Mouse (Mus musculus) cerebellum, adult 2 months (tissue): Measurements from ENCODE around the gene Evi5l. TPM values are rescaled to one million over a fixed set of nuclear protein-coding genes. Genes with fewer than 3 reads are reported as not detected.

ENCODE experiments used
- DNase-seq, 2 experiments: peaks; one replicate each; pipeline ENCODE4 v3.0.0; 2021
- H3K27ac ChIP-seq: fragments of 200-500 bp; 2 replicates; pipeline ENCODE4 v1.5.1; 2012; ENCODE audit warnings: low read length, control low read depth, inconsistent platforms; ENCODE audit not compliant: insufficient read depth
- H3K27me3 ChIP-seq: fragments of 200-500 bp; 2 replicates; pipeline ENCODE4 v1.6.1; 2012; ENCODE audit warnings: inconsistent platforms, mild to moderate bottlenecking, low read length, moderate library complexity; ENCODE audit not compliant: control insufficient read depth, insufficient read depth
- H3K4me1 ChIP-seq: fragments of 200-500 bp; 2 replicates; pipeline ENCODE4 v1.6.1; 2011; ENCODE audit warnings: low read length; ENCODE audit not compliant: control insufficient read depth, insufficient read depth
- H3K4me3 ChIP-seq: fragments of 200-500 bp; replicated peaks from 2 replicates; pipeline ENCODE3; 2011; ENCODE audit warnings: mild to moderate bottlenecking, low read depth, low read length, control low read depth; ENCODE audit not compliant: insufficient read depth
- CTCF ChIP-seq: fragments of 200-500 bp; IDR thresholded peaks from 2 replicates; pipeline ENCODE4 v1.5.1; 2011; ENCODE audit warnings: low read depth, mild to moderate bottlenecking, control low read depth, low read length, moderate library complexity, borderline replicate concordance; ENCODE audit not compliant: insufficient read depth
- POLR2A ChIP-seq: fragments of 200-500 bp; IDR thresholded peaks from 2 replicates; pipeline ENCODE4 v1.6.1; 2011; ENCODE audit warnings: low read length, control low read depth, borderline replicate concordance; ENCODE audit not compliant: insufficient read depth
- WGBS: fragments of 180-500 bp; shearing (Covaris S2); methylation state at CpG from one replicate; pipeline ENCODE4 v1.1.7; 2018; 5-methylcytosine and 5-hydroxymethylcytosine counted together
- polyA plus RNA-seq: library from polyadenylated mRNA; depleted of rRNA; stranded (reverse); fragments of >200 nt; gene quantifications from 2 replicates; pipeline ENCODE4 v1.2.3, GENCODE M21; 2012

The Evi5l gene
- polyA plus RNA-seq, 1 experiment = 73.3 TPM

GRCm38 (mm10) chr8:4165176-4165851, 1.1 kb upstream of the Evi5l start:
- 5% methylated on average over 13 of the region's 13 CpGs for WGBS
- no peak overlapping the region for H3K27ac ChIP-seq
- TF ChIP-seq CTCF (no peak), POLR2A (no peak)

GRCm38 (mm10) chr8:4166881-4167525, 636 bp downstream of the Evi5l start:
- Histone ChIP-seq H3K27me3 (no peaks in the 10 kb centered on the region), H3K4me3 (peak overlapping the region; percentile 91), H3K27ac (peak overlapping the region; percentile 58; the same call in 1 of the 2 replicates), H3K4me1 (peaks cover 11% of the 10 kb centered on the region)
- under 1% methylated on average over 10 of the region's 10 CpGs for WGBS
- DNase-seq = peak in 1 of 2 experiments; percentile 27
- TF ChIP-seq CTCF (no peak), POLR2A (no peak)

More at GRCm38 (mm10) chr8:4165176-4165851, 1.1 kb upstream of the Evi5l start:
- DNase-seq = peak; percentile 28 to 31
- Histone ChIP-seq H3K27me3 (no peaks in the 10 kb centered on the region), H3K4me3 (peak overlapping the region; percentile 84), H3K4me1 (peaks cover 11% of the 10 kb centered on the region)

GRCm38 (mm10) chr8:4167918-4168317, 1.6 kb downstream of the Evi5l start:
- TF ChIP-seq CTCF = no peak
- TF ChIP-seq POLR2A = no peak
- no peak for DNase-seq
- Histone ChIP-seq H3K4me3 (no peak overlapping the region), H3K27ac (no peak overlapping the region), H3K27me3 (no peaks in the 10 kb centered on the region), H3K4me1 (peaks cover 11% of the 10 kb centered on the region)
- WGBS = 94% methylated on average over 1 of the region's 1 CpGs

GRCm38 (mm10) chr8:4172486-4172885, 6.1 kb downstream of the Evi5l start:
- peaks cover 7% of the 10 kb centered on the region for H3K4me1 ChIP-seq
- no peak for DNase-seq
- WGBS = 82% methylated on average over 3 of the region's 3 CpGs
- no peak overlapping the region for H3K4me3 ChIP-seq
- no peaks in the 10 kb centered on the region for H3K27me3 ChIP-seq
- TF ChIP-seq CTCF (no peak), POLR2A (no peak)
- H3K27ac ChIP-seq = no peak overlapping the region

- H3K27ac ChIP-seq = no peak overlapping the region
- no peak for DNase-seq
- TF ChIP-seq POLR2A = no peak
- TF ChIP-seq CTCF = no peak
- H3K27me3 ChIP-seq = no peaks in the 10 kb centered on the region
- H3K4me3 ChIP-seq = no peak overlapping the region
- 19% methylated on average over 2 of the region's 2 CpGs for WGBS
- peaks cover 5% of the 10 kb centered on the region for H3K4me1 ChIP-seq
These were observed 7.7 kb downstream of the Evi5l start for GRCm38 (mm10) chr8:4174018-4174417.

GRCm38 (mm10) chr8:4183409-4183808, 17.0 kb downstream of the Evi5l start:
- DNase-seq = no peak
- H3K4me3 ChIP-seq = no peak overlapping the region
- H3K27ac ChIP-seq = no peak overlapping the region
- TF ChIP-seq POLR2A = no peak
- TF ChIP-seq CTCF = no peak
- no peaks in the 10 kb centered on the region for H3K4me1 ChIP-seq
- H3K27me3 ChIP-seq = no peaks in the 10 kb centered on the region
- WGBS = 87% methylated on average over 8 of the region's 8 CpGs

- 97% methylated on average over 2 of the region's 2 CpGs for WGBS
- TF ChIP-seq CTCF (no peak), POLR2A (no peak)
These were observed 19.8 kb downstream of the Evi5l start for GRCm38 (mm10) chr8:4186151-4186550.

GRCm38 (mm10) chr8:4188605-4189004, 22.2 kb downstream of the Evi5l start:
- no peak for DNase-seq
- Histone ChIP-seq H3K27ac (no peak overlapping the region), H3K4me1 (no peaks in the 10 kb centered on the region; the same call in 1 of the 2 replicates), H3K4me3 (no peak overlapping the region), H3K27me3 (no peaks in the 10 kb centered on the region)
- no peak for TF ChIP-seq POLR2A
- TF ChIP-seq CTCF = no peak

More at GRCm38 (mm10) chr8:4186151-4186550, 19.8 kb downstream of the Evi5l start:
- Histone ChIP-seq H3K27me3 (no peaks in the 10 kb centered on the region), H3K27ac (no peak overlapping the region), H3K4me3 (no peak overlapping the region), H3K4me1 (no peaks in the 10 kb centered on the region; the same call in 1 of the 2 replicates)
- DNase-seq = no peak
